Mouse (Mus musculus): Measurements from ENCODE around the gene Alkbh8. TPM values are rescaled to one million over a fixed set of nuclear protein-coding genes. Genes with fewer than 3 reads are reported as not detected.
"Not testable (repeated sequence)": the region's sequence is repeated elsewhere in the genome, so short reads cannot be mapped to it uniquely, and the experiment has no call there.

Gene Alkbh8
- polyA plus RNA-seq, 1 experiment from 2014 or later = 66.0 TPM

- no peaks in the 10 kb centered on the region for H3K9me3 ChIP-seq
- peak; percentile 97 for ATAC-seq (replicated peaks)
- peaks cover 6% of the 10 kb centered on the region; the same call in 1 of the 2 replicates for H3K4me1 ChIP-seq
- peak within 1 kb of the TSS; percentile 60 for H3K27ac ChIP-seq
- H3K4me3 ChIP-seq = peak within 1 kb of the TSS; percentile 59
- peak within 1 kb of the TSS; percentile 65 for H3K4me2 ChIP-seq
- H3K27me3 ChIP-seq (replicated peaks) = no peaks in the 10 kb centered on the region
- H3K36me3 ChIP-seq (replicated peaks) = no peaks in the 10 kb centered on the region
- WGBS = under 1% methylated on average over 28 of the region's 28 CpGs
- peak within 1 kb of the TSS; percentile 53 for H3K9ac ChIP-seq
Measured at GRCm38 (mm10) chr9:3403251-3404208, 68.6 kb downstream of the Alkbh8 start, which contains the start of gene Cwf19l2. Cwf19l2 (plus strand) TSS chr9:3403592.

GRCm38 (mm10) chr9:3404372-3404771 lies 69.4 kb downstream of the Alkbh8 start:
- Histone ChIP-seq H3K27ac (peak overlapping the region; percentile 60; the same call in 1 of the 2 replicates), H3K4me1 (peaks cover 6% of the 10 kb centered on the region; the same call in 1 of the 2 replicates), H3K4me3 (peak overlapping the region; percentile 59), H3K9me3 (no peaks in the 10 kb centered on the region), H3K4me2 (peak overlapping the region; percentile 65), H3K36me3 (replicated peaks) (no peaks in the 10 kb centered on the region), H3K27me3 (replicated peaks) (no peaks in the 10 kb centered on the region), H3K9ac (peak overlapping the region; percentile 53)
- peak; percentile 33 for ATAC-seq (replicated peaks)
- 1% methylated on average over 13 of the region's 13 CpGs for WGBS

- not testable (repeated sequence) for H3K36me3 ChIP-seq (replicated peaks); H3K4me3 ChIP-seq; H3K9me3 ChIP-seq; H3K9ac ChIP-seq; ATAC-seq (replicated peaks); H3K4me2 ChIP-seq; H3K4me1 ChIP-seq; H3K27me3 ChIP-seq (replicated peaks); H3K27ac ChIP-seq
- 82% methylated on average over 6 of the region's 6 CpGs for WGBS
Measured at GRCm38 (mm10) chr9:3439555-3440300, 104.8 kb downstream of the Alkbh8 start.

Other genes starting within 250 kb of the Alkbh8 start
- gene Cwf19l2, start 68.5 kb downstream of the Alkbh8 start, polyA plus RNA-seq (2015; fragmentation: Nextera tagmentation; extraction: Ambion mirVana) = 9.7 and 10.7 TPM in 2 replicates
- gene Gucy1a2, start 197.6 kb downstream of the Alkbh8 start, polyA plus RNA-seq (2015; fragmentation: Nextera tagmentation; extraction: Ambion mirVana) = 4.4 and 5.0 TPM in 2 replicates

All from midbrain, embryonic 15.5 days (tissue).